Mouse (Mus musculus): Measurements from ENCODE around the gene Ano4.

GRCm38 (mm10) chr10:89328876-89329275 is 15.7 kb downstream of the Ano4 start:
- TF ChIP-seq CTCF (IDR thresholded peaks at IDR 0.05; ENCODE audit: low read depth) (no peak), EP300 (IDR thresholded peaks at IDR 0.05; ENCODE audit: low read depth) (no peak)
